Mouse (Mus musculus): ENCODE measurements around the gene Yif1a. TPM values are rescaled to one million over a fixed set of nuclear protein-coding genes. Genes with fewer than 3 reads are reported as not detected.

Yif1a gene
- total RNA-seq, 1 experiment from 2014 or later, result 10.4 TPM

DNA sequence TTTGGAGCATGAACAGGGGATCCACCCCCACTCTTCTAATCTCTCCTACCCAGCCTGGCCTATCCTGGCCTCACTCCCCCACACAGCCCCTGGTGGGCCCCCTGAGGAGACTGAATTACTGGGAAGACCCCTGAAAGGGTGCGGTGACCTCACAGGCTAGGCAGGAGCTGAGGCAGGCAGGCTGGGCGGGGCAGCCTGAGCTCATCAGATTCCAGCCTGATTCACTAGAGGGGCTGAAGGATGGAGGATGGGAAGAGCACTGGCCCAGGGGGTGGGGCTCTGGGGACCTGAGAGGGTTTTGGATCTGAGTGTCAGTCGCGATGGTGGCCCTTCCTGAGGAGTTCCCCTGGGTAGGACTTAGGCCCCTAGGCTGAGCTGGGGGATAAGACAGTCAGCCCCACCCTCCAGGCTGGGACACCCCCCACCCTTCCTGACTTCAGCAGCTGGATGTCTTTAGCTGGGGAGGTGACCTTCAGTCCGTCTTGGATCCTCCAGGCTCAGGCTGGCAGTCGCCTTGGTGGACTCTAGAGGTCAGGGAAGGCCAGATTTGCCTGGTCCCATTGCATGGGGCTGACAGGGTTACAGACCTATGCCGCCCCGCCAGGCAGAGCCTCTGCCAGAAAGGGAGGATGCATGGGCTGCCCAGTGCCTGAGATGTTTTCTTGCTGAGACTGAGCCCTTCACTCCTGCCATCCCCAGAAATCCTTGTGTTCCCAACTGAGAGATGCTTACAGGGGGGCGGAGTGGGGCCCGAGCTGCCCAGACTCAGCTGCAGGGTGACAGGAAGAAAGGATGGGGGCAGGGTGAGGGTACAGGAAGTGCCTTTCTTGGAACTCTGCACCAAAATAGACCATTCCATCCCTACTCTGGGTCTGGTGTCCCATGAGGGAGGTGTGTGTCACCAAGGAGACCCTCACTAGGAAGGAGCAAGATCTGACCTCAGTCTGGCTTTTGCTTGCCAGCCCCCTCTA lies 29.3 kb upstream of the Yif1a start:
- ATAC-seq (replicated peaks; ENCODE audit: insufficient number of reproducible peaks, low FRiP score, low TSS enrichment, poor library complexity, severe bottlenecking), result no peak

DNA sequence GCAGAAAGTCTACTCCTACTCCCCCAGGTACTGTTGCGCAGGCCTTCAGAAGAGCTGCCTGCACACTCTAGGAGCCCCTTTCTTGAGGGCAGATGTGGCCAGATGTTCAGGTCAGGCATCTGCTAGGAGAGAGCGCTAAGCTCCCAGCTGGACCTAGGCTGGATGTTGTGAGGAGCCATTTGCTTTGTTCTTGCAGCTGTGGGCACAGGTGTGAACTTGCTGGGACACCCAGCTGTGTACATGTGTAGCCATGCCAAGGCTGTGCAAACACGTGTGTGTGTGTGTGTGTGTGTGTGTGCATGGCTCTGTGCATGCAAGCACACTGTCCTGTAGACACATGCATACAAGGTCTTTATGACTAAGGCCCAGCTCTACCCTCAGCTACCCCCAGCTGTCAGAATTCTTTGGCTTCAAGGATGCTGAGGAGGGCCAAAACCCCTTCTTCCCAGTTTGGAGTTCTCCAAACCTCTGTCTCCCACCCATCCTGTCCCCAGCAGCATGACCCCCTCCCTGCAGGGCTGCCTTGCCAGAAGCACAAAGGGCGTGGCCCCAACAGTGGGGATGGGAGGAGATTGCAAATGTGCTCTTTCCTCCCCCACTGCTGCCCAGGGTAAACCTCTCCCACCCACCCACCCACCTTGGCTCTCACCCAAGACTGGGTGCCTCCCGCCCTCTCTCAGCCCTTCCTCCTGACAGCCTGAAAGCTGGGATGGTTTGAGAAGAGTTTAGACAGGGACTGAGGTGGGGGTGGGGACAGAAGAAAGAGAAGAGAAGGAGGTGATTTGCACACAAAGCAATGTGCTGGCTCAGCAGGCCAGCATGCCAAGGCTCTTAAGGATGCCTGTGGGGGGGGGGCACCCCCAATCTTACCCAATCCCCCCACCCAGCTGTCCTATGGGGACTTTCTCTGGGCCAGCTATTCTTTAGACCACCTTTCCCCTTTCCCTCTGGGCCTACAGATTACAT lies 27.7 kb upstream of the Yif1a start:
- no peak for ATAC-seq (replicated peaks; ENCODE audit: insufficient number of reproducible peaks, low FRiP score, low TSS enrichment, poor library complexity, severe bottlenecking)

DNA sequence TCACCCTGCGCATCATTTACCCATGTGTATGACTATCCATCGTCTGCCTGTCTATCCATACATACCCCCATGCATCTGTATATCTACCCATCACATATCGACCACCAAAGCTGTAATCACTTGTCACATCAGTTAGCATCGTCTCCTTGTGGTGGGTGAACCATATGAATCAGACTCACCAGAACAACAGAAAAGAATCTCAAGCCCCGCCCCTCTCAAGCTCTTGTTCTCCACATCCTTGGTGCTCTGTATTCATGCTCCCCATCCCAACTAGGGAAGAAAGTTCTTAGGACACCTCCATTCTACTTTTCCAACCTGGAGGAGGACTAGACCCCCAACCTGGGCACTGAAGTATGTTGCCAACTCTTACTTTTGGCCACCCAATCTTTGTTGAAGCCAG lies 26.3 kb upstream of the Yif1a start:
- ATAC-seq (replicated peaks; ENCODE audit: insufficient number of reproducible peaks, low FRiP score, low TSS enrichment, poor library complexity, severe bottlenecking), result no peak

DNA sequence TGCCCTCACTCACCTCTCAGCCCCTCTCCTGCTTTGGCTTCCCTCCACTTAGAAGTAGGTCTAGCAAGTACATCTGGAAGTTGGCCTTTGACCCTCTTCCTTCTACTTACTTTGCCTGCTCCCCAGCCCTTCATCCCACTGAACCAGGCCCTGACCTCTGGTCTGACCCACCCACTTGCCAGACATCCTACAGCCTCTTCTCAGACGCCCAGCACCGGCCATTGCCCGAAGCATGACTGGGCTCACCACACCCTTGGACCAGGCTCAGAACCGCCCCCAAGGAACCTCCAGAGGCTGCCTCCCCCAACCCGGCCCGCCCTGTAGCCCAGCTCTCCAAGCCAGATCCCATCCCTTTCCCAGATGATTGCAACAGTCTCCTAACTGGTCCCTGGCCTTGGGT lies 25.9 kb upstream of the Yif1a start:
- ATAC-seq (replicated peaks; ENCODE audit: insufficient number of reproducible peaks, low FRiP score, low TSS enrichment, poor library complexity, severe bottlenecking), result no peak

DNA sequence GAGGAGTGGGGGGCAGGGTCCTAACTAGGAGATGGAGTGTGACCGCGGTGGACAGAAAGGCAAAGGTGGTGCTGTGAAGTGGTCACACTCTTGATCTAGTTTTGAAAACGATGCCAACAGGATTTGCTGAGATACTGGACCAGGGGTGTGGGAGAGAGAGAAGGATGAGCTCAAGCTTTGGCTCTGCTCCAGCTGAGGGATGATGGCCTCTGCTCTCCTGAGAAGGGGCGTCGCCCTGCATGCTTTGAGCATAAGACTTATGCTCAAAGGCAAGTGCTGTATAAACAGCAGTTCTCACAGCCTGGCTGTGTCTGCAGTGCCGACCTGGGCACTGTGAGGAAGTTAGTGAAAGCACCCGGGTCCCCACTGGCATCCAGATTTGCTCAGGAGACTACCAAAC lies 23.2 kb upstream of the Yif1a start:
- ATAC-seq (replicated peaks; ENCODE audit: insufficient number of reproducible peaks, low FRiP score, low TSS enrichment, poor library complexity, severe bottlenecking), result no peak

DNA sequence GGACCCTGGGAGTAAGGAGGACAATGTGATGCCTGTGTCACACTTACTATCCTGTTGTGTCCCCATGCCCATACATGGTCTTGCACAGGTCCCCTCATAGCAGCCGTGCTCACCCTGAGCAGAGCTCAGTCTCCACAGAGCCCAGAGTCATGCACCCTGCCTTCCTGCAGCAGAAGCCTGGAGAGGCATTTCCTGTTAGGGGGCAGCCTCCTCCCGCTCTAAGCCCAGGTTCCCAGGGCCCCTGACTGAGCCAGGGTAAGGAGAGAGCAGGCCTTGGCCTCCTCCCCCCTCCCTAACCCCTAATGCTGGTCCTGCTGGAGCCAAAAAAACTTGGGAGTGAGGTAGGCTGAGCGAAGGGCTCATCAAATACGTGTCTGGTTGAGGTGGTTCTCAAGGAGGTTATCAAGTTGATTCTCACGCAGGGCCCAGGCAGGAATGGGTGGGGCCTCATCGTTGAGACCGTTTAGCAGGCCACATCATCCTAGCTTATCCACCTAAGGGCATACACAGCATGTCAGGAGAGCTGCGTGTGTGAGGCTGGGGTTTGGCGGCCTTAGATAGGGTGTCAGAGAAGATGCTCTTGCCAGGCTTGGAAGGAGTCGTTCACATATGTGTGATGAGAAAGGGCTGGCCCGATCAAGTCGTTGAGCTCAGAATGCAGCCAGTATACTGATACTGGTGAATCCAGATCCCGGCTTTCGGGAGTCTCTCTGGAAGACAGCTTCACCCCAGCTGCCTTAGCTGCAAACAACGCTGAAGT lies 21.1 kb upstream of the Yif1a start:
- no peak for ATAC-seq (replicated peaks; ENCODE audit: insufficient number of reproducible peaks, low FRiP score, low TSS enrichment, poor library complexity, severe bottlenecking)

DNA sequence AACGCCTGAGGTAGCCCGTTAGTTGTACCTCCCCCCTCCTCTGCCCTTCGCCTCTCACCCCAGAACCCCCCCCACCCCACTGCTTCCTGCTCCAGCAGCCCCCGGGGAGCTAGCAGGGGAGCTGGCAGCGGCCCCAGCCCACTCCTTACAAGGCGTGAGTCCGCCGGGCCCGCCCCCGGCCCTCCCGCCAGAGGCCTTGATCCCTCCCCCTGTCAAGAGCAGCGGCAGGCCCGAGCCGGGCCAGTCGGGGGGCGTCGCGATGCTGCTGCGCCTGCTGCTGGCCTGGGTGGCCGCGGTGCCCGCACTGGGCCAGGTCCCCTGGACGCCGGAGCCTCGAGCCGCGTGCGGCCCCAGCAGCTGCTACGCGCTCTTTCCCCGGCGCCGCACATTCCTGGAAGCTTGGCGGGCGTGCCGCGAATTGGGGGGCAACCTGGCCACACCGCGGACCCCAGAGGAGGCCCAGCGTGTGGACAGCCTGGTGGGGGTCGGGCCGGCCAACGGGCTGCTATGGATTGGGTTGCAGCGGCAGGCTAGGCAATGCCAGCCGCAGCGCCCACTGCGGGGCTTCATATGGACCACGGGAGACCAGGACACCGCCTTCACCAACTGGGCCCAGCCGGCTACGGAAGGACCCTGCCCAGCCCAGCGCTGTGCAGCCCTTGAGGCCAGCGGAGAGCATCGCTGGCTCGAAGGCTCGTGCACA lies 20.3 kb upstream of the Yif1a start, which contains the start of gene Cd248:
Gene Cd248 (plus strand): TSS at position 212 of the 703 bp plus-strand sequence.
- no peak for ATAC-seq (replicated peaks; ENCODE audit: insufficient number of reproducible peaks, low FRiP score, low TSS enrichment, poor library complexity, severe bottlenecking)

DNA sequence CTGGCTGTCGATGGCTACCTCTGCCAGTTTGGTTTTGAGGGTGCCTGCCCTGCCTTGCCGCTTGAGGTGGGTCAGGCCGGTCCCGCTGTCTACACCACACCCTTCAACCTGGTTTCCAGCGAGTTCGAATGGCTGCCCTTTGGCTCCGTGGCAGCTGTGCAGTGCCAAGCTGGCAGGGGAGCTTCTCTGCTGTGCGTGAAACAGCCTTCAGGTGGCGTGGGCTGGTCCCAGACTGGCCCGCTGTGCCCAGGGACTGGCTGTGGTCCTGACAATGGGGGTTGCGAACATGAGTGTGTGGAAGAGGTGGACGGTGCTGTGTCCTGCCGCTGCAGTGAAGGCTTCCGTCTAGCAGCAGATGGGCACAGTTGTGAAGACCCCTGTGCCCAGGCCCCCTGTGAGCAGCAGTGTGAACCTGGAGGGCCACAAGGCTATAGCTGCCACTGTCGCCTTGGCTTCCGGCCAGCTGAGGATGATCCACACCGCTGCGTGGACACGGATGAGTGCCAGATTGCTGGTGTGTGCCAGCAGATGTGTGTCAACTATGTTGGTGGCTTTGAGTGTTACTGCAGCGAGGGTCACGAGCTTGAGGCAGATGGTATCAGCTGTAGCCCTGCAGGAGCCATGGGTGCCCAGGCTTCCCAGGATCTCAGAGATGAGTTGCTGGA lies 19.6 kb upstream of the Yif1a start:
- ATAC-seq (replicated peaks; ENCODE audit: insufficient number of reproducible peaks, low FRiP score, low TSS enrichment, poor library complexity, severe bottlenecking), result no peak

DNA sequence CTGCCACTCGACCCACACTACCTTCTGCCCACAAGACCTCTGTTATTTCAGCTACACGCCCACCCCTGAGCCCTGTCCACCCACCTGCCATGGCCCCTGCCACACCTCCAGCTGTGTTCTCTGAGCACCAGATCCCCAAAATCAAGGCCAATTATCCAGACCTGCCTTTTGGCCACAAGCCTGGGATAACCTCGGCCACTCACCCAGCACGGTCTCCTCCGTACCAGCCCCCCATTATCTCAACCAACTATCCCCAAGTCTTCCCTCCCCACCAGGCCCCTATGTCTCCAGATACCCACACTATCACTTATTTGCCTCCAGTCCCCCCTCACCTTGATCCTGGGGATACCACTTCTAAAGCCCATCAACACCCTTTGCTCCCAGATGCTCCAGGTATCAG lies 18.9 kb upstream of the Yif1a start:
- no peak for ATAC-seq (replicated peaks; ENCODE audit: insufficient number of reproducible peaks, low FRiP score, low TSS enrichment, poor library complexity, severe bottlenecking)

DNA sequence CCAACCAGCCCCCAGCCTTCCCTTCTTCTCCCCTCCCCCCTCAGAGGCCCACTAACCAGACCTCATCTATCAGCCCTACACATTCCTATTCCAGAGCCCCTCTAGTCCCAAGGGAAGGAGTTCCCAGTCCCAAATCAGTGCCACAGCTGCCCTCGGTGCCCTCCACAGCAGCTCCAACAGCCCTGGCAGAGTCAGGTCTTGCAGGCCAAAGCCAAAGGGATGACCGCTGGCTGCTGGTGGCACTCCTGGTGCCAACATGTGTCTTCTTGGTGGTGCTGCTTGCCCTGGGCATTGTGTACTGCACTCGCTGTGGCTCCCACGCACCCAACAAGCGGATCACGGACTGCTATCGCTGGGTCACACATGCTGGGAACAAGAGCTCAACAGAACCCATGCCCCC lies 18.4 kb upstream of the Yif1a start:
- ATAC-seq (replicated peaks; ENCODE audit: insufficient number of reproducible peaks, low FRiP score, low TSS enrichment, poor library complexity, severe bottlenecking), result no peak

DNA sequence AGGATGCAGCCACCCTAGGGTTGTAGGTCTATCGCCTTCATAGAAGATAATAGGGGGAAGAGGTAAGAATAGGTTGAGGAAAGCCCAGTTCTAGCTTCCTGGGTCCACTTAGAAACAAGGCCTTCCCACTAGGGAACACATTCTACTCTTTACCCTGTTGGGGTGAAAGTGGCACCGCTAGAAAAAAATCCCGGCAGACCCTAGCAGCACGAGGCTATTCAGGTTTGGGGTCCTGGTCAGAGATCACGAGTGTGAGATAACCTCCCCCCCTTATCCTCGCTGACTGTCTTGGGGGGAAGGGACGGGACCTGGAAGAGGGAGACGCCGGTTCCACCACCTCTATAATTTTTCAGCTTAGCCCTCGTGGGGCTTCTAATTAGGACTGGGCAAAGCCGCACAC lies 17.3 kb upstream of the Yif1a start:
- ATAC-seq (replicated peaks; ENCODE audit: insufficient number of reproducible peaks, low FRiP score, low TSS enrichment, poor library complexity, severe bottlenecking), result no peak

DNA sequence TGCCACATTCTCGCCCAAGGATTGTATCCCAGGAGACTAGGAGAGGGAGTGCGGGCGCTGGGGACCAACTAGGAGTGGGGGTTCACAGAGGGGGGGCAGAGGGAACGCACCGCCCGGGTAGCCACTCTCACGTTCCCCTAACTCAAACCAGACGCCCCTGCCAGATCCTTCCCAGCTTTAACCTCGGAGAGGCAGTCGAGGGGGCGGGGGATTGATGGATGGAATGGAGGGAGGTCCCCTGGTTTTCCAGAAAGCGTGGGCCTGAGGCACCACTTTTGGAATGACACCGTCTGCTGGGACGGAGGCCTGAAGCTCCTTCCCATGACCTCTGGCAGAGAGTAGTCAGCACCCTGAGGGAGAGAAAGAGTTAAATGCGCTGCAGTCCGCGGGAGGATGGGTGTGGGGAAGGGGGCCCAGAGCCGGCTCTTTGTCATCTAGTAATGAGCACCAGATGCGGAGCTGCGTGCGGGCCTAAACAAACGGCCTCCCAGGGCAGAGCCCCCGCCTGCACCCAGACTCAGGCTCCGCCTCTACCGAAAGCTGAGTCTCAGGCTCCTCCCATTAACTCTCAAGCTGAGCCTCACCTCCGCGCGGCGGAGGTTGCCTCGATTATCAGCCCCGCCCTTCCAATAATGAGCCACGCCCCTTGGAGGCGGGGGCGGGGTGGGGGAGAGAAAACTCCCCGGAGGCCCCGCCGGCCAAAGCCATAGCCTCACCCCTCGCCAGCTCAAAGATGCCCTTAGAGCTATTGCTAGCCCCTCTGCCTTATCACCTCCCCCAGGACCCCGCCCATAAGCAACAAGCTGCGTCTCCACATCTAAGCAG lies 16.6 kb upstream of the Yif1a start:
- peak; percentile 51 for ATAC-seq (replicated peaks; ENCODE audit: insufficient number of reproducible peaks, low FRiP score, low TSS enrichment, poor library complexity, severe bottlenecking)

DNA sequence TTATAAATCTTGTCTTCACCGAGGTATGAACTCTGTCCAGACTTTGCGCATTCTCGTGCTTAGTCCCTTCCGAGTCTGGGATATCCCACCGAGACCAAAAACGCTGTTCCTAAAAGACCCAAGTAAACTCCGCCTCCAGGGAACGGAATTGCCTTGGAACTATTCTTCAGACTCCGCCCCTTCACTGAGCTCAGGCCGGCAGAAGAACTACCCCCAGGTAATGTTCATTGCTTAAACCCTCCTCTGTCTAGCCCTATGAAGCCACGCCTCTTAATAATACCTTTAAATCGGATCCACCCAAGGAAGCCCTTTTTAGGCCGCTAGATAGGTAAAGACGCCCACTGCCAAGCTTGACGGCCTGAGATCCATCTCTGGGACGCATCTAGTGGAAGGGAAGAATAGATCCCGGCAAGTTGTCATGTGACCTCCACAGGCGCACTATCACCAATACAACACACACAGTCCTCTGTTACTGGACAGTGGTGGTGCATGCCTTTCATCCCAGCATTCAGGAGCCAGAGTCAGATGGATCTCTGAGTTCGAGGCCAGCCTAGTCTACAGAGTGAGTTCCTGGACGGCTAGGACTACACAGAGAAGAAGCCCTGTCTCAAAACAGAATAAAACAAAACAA lies 15.8 kb upstream of the Yif1a start:
- ATAC-seq (replicated peaks; ENCODE audit: insufficient number of reproducible peaks, low FRiP score, low TSS enrichment, poor library complexity, severe bottlenecking), result no peak

DNA sequence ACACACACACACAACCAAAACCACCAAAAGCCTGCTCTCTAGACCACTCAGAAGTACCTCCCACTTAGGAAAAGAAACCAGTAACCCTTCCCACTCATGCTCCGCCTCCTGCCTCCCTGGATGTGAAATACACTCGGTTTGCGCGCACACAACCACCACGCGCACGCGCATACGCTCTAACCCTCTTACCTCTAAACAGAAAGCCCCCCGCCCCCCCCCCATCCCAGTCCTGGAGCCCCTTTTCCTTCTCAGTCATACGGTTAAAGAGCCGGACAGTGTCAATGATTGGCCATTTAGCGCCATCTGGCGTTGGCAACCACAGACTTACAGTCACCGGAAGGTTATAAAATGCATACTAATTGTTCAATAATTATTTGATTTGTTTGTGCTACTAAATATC lies 15.3 kb upstream of the Yif1a start:
- no peak for ATAC-seq (replicated peaks; ENCODE audit: insufficient number of reproducible peaks, low FRiP score, low TSS enrichment, poor library complexity, severe bottlenecking)

DNA sequence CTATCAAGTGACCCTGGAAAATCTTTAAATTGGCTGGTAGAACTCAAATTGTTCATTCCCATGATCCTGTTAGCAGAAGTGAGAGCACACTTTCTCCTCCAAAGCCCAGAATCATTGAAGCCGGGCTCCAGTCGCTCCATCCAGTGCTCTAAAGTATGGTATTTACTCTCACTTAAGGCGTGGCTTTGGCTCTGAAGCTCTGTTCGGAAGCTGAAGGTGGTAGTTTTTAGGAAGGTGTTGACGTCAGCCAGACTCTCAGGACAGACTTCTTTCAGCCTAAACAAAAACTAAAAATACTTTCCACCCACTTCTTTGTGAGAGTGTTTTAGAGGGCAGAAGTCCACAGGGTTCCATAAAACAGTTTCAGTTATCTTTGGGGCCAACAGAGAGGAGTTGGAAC lies 14.8 kb upstream of the Yif1a start:
- no peak for ATAC-seq (replicated peaks; ENCODE audit: insufficient number of reproducible peaks, low FRiP score, low TSS enrichment, poor library complexity, severe bottlenecking)

DNA sequence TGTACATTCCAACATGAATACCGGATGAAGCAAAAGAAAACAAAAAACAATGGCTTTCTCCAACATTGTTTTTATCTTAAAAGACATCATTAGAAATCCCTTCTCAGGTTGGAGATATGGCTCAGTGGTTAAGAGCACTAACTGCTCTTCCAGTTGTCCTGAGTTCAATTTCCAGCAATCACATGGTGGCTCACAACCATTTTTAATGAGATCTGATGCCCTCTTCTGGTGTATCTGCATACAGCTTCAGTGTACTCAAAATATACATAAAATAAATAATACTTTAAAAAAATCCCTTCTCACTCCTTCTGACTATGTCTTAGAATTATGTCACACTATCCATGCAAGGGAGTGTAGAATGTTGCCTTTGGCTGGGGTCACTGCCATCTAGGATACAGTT lies 9.1 kb upstream of the Yif1a start:
- ATAC-seq (replicated peaks; ENCODE audit: insufficient number of reproducible peaks, low FRiP score, low TSS enrichment, poor library complexity, severe bottlenecking), result no peak

DNA sequence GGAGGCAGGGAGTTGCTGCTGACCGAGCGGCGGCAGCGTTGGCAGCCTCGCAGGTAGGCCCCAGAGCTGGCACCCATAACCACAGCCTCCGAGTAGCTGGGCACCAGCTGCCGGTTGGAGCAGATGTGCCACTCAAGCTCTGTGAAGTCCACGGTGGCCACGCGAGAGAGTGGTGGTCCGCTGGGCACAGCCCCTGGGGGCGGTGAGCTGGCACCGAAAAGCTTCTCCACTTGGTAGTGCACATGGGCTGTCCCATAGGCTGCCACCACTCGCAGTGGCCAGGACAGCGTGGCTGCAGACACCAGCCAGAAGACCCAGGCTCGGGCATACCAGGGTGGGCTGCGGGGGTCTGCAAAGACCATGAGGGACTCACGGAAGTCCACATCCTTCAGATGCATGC lies 6.3 kb upstream of the Yif1a start:
- no peak for ATAC-seq (replicated peaks; ENCODE audit: insufficient number of reproducible peaks, low FRiP score, low TSS enrichment, poor library complexity, severe bottlenecking)

Measured in monocyte, adult 5-6 weeks (primary cell).